Mouse (Mus musculus) embryo, embryonic 10.5 days (tissue): ENCODE measurements at regions not wholly inside any gene's neighbourhood (a gene's known extent, or its start where the extent isn't known, plus 50 kb on each side); places are given as distances from the start of the nearest gene placed in this dataset.
A peak's percentile ranks its signal among the peaks of the same experiment; 100 is the strongest.

Experiments
- DNase-seq: peaks from one replicate; pipeline ENCODE4 v3.0.0-alpha.2; 2015; ENCODE audit warnings: low spot score

- no peak for DNase-seq
Observed at GRCm38 (mm10) chr2:28141975-28142374, 50.8 kb upstream of the Olfm1 start.

- DNase-seq, result peak; percentile 34
Observed at GRCm38 (mm10) chr2:28141556-28141955, 51.2 kb upstream of the Olfm1 start.

- DNase-seq, result no peak
Observed at GRCm38 (mm10) chr2:28138583-28138982, 53.9 kb upstream of the Fcnb start.

- DNase-seq, result no peak
Observed at GRCm38 (mm10) chr2:28134605-28135004, 49.9 kb upstream of the Fcnb start.
